Mouse (Mus musculus) c-Kit-negative CD71-positive TER-119-positive erythroid progenitor cells, embryonic 14.5 days (primary cell): ENCODE measurements around the gene Nt5c3.

Experiments used
- DNase-seq: peaks from one replicate; pipeline ENCODE4 v3.0.0-alpha.2; 2013; ENCODE audit warnings: low read depth, low spot score

Nt5c3 gene

DNA sequence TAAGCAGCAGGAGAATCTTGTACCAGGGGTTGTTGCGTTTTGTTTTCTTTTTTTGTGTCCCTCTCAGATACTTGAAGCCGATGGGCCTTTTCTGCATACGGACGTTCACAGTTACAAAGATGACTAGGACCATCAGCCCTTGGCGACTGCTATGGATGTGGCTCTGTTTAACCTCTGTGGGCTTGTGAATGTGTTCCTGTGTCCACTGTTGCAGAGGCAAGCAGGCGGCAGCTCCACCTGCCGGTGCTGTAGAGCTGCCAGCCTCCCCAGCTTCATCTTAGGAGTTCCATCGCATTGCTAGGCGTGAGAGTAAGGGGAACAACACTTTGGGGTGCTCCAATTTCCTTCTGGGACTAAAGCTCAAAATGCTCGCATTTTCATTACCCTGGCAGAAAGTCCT is 88.2 kb downstream of the Nt5c3 start:
- DNase-seq, result no peak

GRCm38 (mm10) chr6:56834769-56835168 is 89.0 kb downstream of the Nt5c3 start:
- DNase-seq, result no peak

- no peak for DNase-seq
Measured at GRCm38 (mm10) chr6:56832830-56833229, 90.9 kb downstream of the Nt5c3 start.

- DNase-seq, result no peak
Measured at GRCm38 (mm10) chr6:56832407-56832796, 91.3 kb downstream of the Nt5c3 start.
